Mouse (Mus musculus): Measurements from ENCODE around the gene Sh3bp5.
A peak's percentile ranks its signal among the peaks of the same experiment; 100 is the strongest.

The Sh3bp5 gene

GRCm38 (mm10) chr14:31337406-31337805, 98.5 kb downstream of the Sh3bp5 start:
- DNase-seq (ENCODE audit: low spot score), result no peak

GRCm38 (mm10) chr14:31336369-31337155, 99.3 kb downstream of the Sh3bp5 start, which contains the start of gene Capn7:
Capn7 (plus strand) TSS chr14:31336638.
- peak; percentile 100 for DNase-seq (ENCODE audit: low spot score)

- DNase-seq (ENCODE audit: low spot score), result no peak
These were observed 100.1 kb downstream of the Sh3bp5 start for GRCm38 (mm10) chr14:31335765-31336164.

- DNase-seq (ENCODE audit: low spot score), result no peak
These were observed 104.9 kb downstream of the Sh3bp5 start for GRCm38 (mm10) chr14:31330957-31331356.

GRCm38 (mm10) chr14:31329741-31330140, 106.1 kb downstream of the Sh3bp5 start:
- no peak for DNase-seq (ENCODE audit: low spot score)

GRCm38 (mm10) chr14:31327681-31328080, 108.2 kb downstream of the Sh3bp5 start:
- no peak for DNase-seq (ENCODE audit: low spot score)

- no peak for DNase-seq (ENCODE audit: low spot score)
These were observed 108.7 kb downstream of the Sh3bp5 start for GRCm38 (mm10) chr14:31327196-31327595.

- DNase-seq (ENCODE audit: low spot score), result no peak
These were observed 109.1 kb downstream of the Sh3bp5 start for GRCm38 (mm10) chr14:31326770-31327169.

- no peak for DNase-seq (ENCODE audit: low spot score)
These were observed 110.3 kb downstream of the Sh3bp5 start for GRCm38 (mm10) chr14:31325551-31325950.

- DNase-seq (ENCODE audit: low spot score), result no peak
These were observed 111.0 kb downstream of the Sh3bp5 start for GRCm38 (mm10) chr14:31324851-31325250.

GRCm38 (mm10) chr14:31323849-31324792, 111.8 kb downstream of the Sh3bp5 start, which contains the start of gene Dnah1:
Dnah1 (minus strand) TSS chr14:31323896.
- peak; percentile 31 for DNase-seq (ENCODE audit: low spot score)

GRCm38 (mm10) chr14:31323189-31323588, 112.7 kb downstream of the Sh3bp5 start:
- no peak for DNase-seq (ENCODE audit: low spot score)

- DNase-seq (ENCODE audit: low spot score), result no peak
These were observed 113.7 kb downstream of the Sh3bp5 start for GRCm38 (mm10) chr14:31322191-31322590.

GRCm38 (mm10) chr14:31321181-31321580, 114.7 kb downstream of the Sh3bp5 start:
- DNase-seq (ENCODE audit: low spot score), result no peak

GRCm38 (mm10) chr14:31319546-31319945, 116.3 kb downstream of the Sh3bp5 start:
- no peak for DNase-seq (ENCODE audit: low spot score)

- DNase-seq (ENCODE audit: low spot score), result no peak
These were observed 118.1 kb downstream of the Sh3bp5 start for GRCm38 (mm10) chr14:31317754-31318153.

- no peak for DNase-seq (ENCODE audit: low spot score)
These were observed 119.3 kb downstream of the Sh3bp5 start for GRCm38 (mm10) chr14:31316613-31317012.

- DNase-seq (ENCODE audit: low spot score), result no peak
These were observed 122.7 kb downstream of the Sh3bp5 start for GRCm38 (mm10) chr14:31313192-31313591.
